Mouse (Mus musculus) embryonic facial prominence, embryonic 15.5 days (tissue): ENCODE results near the gene Kif5c. TPM values are rescaled to one million over a fixed set of nuclear protein-coding genes. Genes with fewer than 3 reads are reported as not detected.

ENCODE experiments used
- ATAC-seq: fragments of 200-750 bp; cut with Nextera tagmentation; 2 replicates; pipeline ENCODE4 v1.8.0; 2017; ENCODE audit warnings: low read depth, moderate TSS enrichment; ENCODE audit not compliant: insufficient number of reproducible peaks, low FRiP score, low TSS enrichment
- H3K27ac ChIP-seq: fragments of 300-500 bp; sonication (generic); replicated peaks from 2 replicates; pipeline ENCODE4 v1.5.1; 2015; ENCODE audit warnings: mild to moderate bottlenecking, inconsistent platforms
- H3K27me3 ChIP-seq: fragments of 300-500 bp; sonication (generic); 2 replicates; pipeline ENCODE4 v1.6.1; 2015; ENCODE audit warnings: inconsistent platforms
- H3K36me3 ChIP-seq: fragments of 300-500 bp; sonication (generic); 2 replicates; pipeline ENCODE4 v1.6.1; 2015; ENCODE audit warnings: mild to moderate bottlenecking, inconsistent platforms
- H3K4me1 ChIP-seq: fragments of 300-500 bp; sonication (generic); 2 replicates; pipeline ENCODE4 v1.6.1; 2015; ENCODE audit warnings: inconsistent platforms
- H3K4me2 ChIP-seq: fragments of 300-500 bp; sonication (generic); replicated peaks from 2 replicates; pipeline ENCODE4 v1.6.1; 2015; ENCODE audit warnings: mild to moderate bottlenecking, inconsistent platforms
- H3K4me3 ChIP-seq: fragments of 300-500 bp; sonication (generic); replicated peaks from 2 replicates; pipeline ENCODE4 v1.5.1; 2015; ENCODE audit warnings: mild to moderate bottlenecking, inconsistent platforms
- H3K9ac ChIP-seq: fragments of 300-500 bp; sonication (generic); 2 replicates; pipeline ENCODE4 v1.6.1; 2015; ENCODE audit warnings: inconsistent platforms
- H3K9me3 ChIP-seq: fragments of 300-500 bp; sonication (generic); replicated peaks from 2 replicates; pipeline ENCODE4 v1.6.1; 2016; ENCODE audit warnings: inconsistent platforms
- WGBS: fragments of 180-500 bp; shearing (Covaris S2); methylation state at CpG from one replicate; pipeline ENCODE4 v1.1.7; 2015; 5-methylcytosine and 5-hydroxymethylcytosine counted together
- polyA plus RNA-seq: library from polyadenylated mRNA; unstranded; fragments of >200 nt; fragmentation: Nextera tagmentation; extraction: Ambion mirVana; gene quantifications from 2 replicates; pipeline ENCODE4 v1.2.1, GENCODE M21; 2015

The Kif5c gene
- polyA plus RNA-seq, 1 experiment from 2014 or later = 6.5 TPM

GRCm38 (mm10) chr2:49671753-49672500 lies 52.8 kb downstream of the Kif5c start:
- no peak for ATAC-seq
- Histone ChIP-seq H3K4me3 (no peak overlapping the region), H3K9ac (no peak overlapping the region), H3K27me3 (no peaks in the 10 kb centered on the region), H3K27ac (no peak overlapping the region), H3K36me3 (no peaks in the 10 kb centered on the region), H3K4me1 (0 out of 2 replicates have a peak, but pooled peaks cover 3% of the 10 kb centered on the region), H3K4me2 (no peak overlapping the region), H3K9me3 (no peaks in the 10 kb centered on the region)
- WGBS = 51% methylated on average over 12 of the region's 12 CpGs

- H3K27ac ChIP-seq = no peak overlapping the region
- no peak overlapping the region for H3K4me2 ChIP-seq
- H3K4me3 ChIP-seq = no peak overlapping the region
- H3K36me3 ChIP-seq = no peaks in the 10 kb centered on the region
- WGBS = 61% methylated on average over 7 of the region's 7 CpGs
- H3K27me3 ChIP-seq = no peaks in the 10 kb centered on the region
- ATAC-seq = no peak
- 0 out of 2 replicates have a peak, but pooled peaks cover 3% of the 10 kb centered on the region for H3K4me1 ChIP-seq
- no peak overlapping the region for H3K9ac ChIP-seq
- no peaks in the 10 kb centered on the region for H3K9me3 ChIP-seq
Measured at GRCm38 (mm10) chr2:49672501-49672874, 53.4 kb downstream of the Kif5c start.

- H3K4me2 ChIP-seq = no peak overlapping the region
- H3K27me3 ChIP-seq = no peaks in the 10 kb centered on the region
- no peaks in the 10 kb centered on the region for H3K9me3 ChIP-seq
- ATAC-seq = no peak
- H3K4me1 ChIP-seq = 0 out of 2 replicates have a peak, but pooled peaks cover 9% of the 10 kb centered on the region
- WGBS = 78% methylated on average over 12 of the region's 12 CpGs
- no peak overlapping the region for H3K9ac ChIP-seq
- H3K27ac ChIP-seq = no peak overlapping the region
- no peak overlapping the region for H3K4me3 ChIP-seq
- no peaks in the 10 kb centered on the region for H3K36me3 ChIP-seq
Measured at GRCm38 (mm10) chr2:49676020-49676419, 56.9 kb downstream of the Kif5c start.

- ATAC-seq = no peak
- WGBS = 66% methylated on average over 7 of the region's 7 CpGs
- no peaks in the 10 kb centered on the region for H3K9me3 ChIP-seq
Measured at GRCm38 (mm10) chr2:49678386-49678785, 59.3 kb downstream of the Kif5c start.

GRCm38 (mm10) chr2:49679135-49679964 lies 60.3 kb downstream of the Kif5c start:
- ATAC-seq = no peak
- Histone ChIP-seq H3K4me3 (no peak overlapping the region), H3K9ac (no peak overlapping the region), H3K4me1 (0 out of 2 replicates have a peak, but pooled peaks cover 5% of the 10 kb centered on the region), H3K27me3 (no peaks in the 10 kb centered on the region), H3K36me3 (no peaks in the 10 kb centered on the region), H3K9me3 (no peaks in the 10 kb centered on the region), H3K27ac (no peak overlapping the region), H3K4me2 (no peak overlapping the region)
- 64% methylated on average over 16 of the region's 16 CpGs for WGBS

More at GRCm38 (mm10) chr2:49678386-49678785, 59.3 kb downstream of the Kif5c start:
- Histone ChIP-seq H3K27me3 (no peaks in the 10 kb centered on the region), H3K4me2 (no peak overlapping the region), H3K36me3 (no peaks in the 10 kb centered on the region), H3K4me3 (no peak overlapping the region), H3K4me1 (0 out of 2 replicates have a peak, but pooled peaks cover 5% of the 10 kb centered on the region), H3K27ac (no peak overlapping the region), H3K9ac (no peak overlapping the region)

- Histone ChIP-seq H3K4me3 (no peak overlapping the region), H3K27ac (no peak overlapping the region), H3K27me3 (no peaks in the 10 kb centered on the region), H3K4me2 (no peak overlapping the region), H3K36me3 (no peaks in the 10 kb centered on the region), H3K9me3 (no peaks in the 10 kb centered on the region), H3K4me1 (0 out of 2 replicates have a peak, but pooled peaks cover 5% of the 10 kb centered on the region), H3K9ac (no peak overlapping the region)
- WGBS = 71% methylated on average over 6 of the region's 6 CpGs
- no peak for ATAC-seq
Measured at GRCm38 (mm10) chr2:49682754-49683153, 63.7 kb downstream of the Kif5c start.

- Histone ChIP-seq H3K4me1 (no peaks in the 10 kb centered on the region), H3K27ac (no peak overlapping the region), H3K27me3 (no peaks in the 10 kb centered on the region), H3K36me3 (no peaks in the 10 kb centered on the region), H3K9ac (no peak overlapping the region), H3K4me2 (no peak overlapping the region), H3K9me3 (no peaks in the 10 kb centered on the region), H3K4me3 (no peak overlapping the region)
- 65% methylated on average over 2 of the region's 2 CpGs for WGBS
- no peak for ATAC-seq
Measured at GRCm38 (mm10) chr2:49684808-49685207, 65.7 kb downstream of the Kif5c start.

GRCm38 (mm10) chr2:49690421-49690826 lies 71.3 kb downstream of the Kif5c start:
- no peaks in the 10 kb centered on the region for H3K36me3 ChIP-seq
- ATAC-seq = no peak
- WGBS = 56% methylated on average over 9 of the region's 9 CpGs
- no peak overlapping the region for H3K4me2 ChIP-seq
- no peak overlapping the region for H3K27ac ChIP-seq
- H3K4me1 ChIP-seq = no peaks in the 10 kb centered on the region
- H3K27me3 ChIP-seq = no peaks in the 10 kb centered on the region
- H3K9ac ChIP-seq = no peak overlapping the region
- no peak overlapping the region for H3K4me3 ChIP-seq
- no peaks in the 10 kb centered on the region for H3K9me3 ChIP-seq

GRCm38 (mm10) chr2:49691441-49691840 lies 72.3 kb downstream of the Kif5c start:
- Histone ChIP-seq H3K4me3 (no peak overlapping the region), H3K36me3 (no peaks in the 10 kb centered on the region), H3K9ac (no peak overlapping the region), H3K9me3 (no peaks in the 10 kb centered on the region), H3K4me2 (no peak overlapping the region), H3K27me3 (no peaks in the 10 kb centered on the region), H3K27ac (no peak overlapping the region), H3K4me1 (no peaks in the 10 kb centered on the region)
- no peak for ATAC-seq
- WGBS = 82% methylated on average over 5 of the region's 5 CpGs

- H3K4me1 ChIP-seq = no peaks in the 10 kb centered on the region
- WGBS = 76% methylated on average over 10 of the region's 10 CpGs
- H3K4me3 ChIP-seq = no peak overlapping the region
- H3K4me2 ChIP-seq = no peak overlapping the region
- no peaks in the 10 kb centered on the region for H3K36me3 ChIP-seq
- no peak overlapping the region for H3K9ac ChIP-seq
- H3K27ac ChIP-seq = no peak overlapping the region
- no peak for ATAC-seq
- no peaks in the 10 kb centered on the region for H3K9me3 ChIP-seq
- H3K27me3 ChIP-seq = no peaks in the 10 kb centered on the region
Measured at GRCm38 (mm10) chr2:49694727-49695126, 75.6 kb downstream of the Kif5c start.

- no peaks in the 10 kb centered on the region for H3K36me3 ChIP-seq
- no peaks in the 10 kb centered on the region for H3K9me3 ChIP-seq
- no peak for ATAC-seq
- no peak overlapping the region for H3K9ac ChIP-seq
- no peak overlapping the region for H3K27ac ChIP-seq
- no peak overlapping the region for H3K4me3 ChIP-seq
- 88% methylated on average over 3 of the region's 3 CpGs for WGBS
- H3K27me3 ChIP-seq = no peaks in the 10 kb centered on the region
- H3K4me1 ChIP-seq = peaks cover 5% of the 10 kb centered on the region; the same call in 1 of the 2 replicates
- H3K4me2 ChIP-seq = no peak overlapping the region
Measured at GRCm38 (mm10) chr2:49695461-49695860, 76.4 kb downstream of the Kif5c start.
